Mouse (Mus musculus) spleen, adult 12 weeks (tissue): ENCODE data around the gene Fbxw8.

Experiments
- DNase-seq: peaks from one replicate; pipeline ENCODE4 v3.0.0; 2022; ENCODE audit warnings: low spot score

Gene Fbxw8

GRCm38 (mm10) chr5:118017527-118017926, 137.7 kb downstream of the Fbxw8 start:
- DNase-seq: no peak

- no peak for DNase-seq
Observed at GRCm38 (mm10) chr5:118015669-118016068, 139.6 kb downstream of the Fbxw8 start.

GRCm38 (mm10) chr5:118015028-118015427, 140.2 kb downstream of the Fbxw8 start:
- DNase-seq: no peak
